Mouse (Mus musculus) bone marrow macrophage, adult 2 months (primary cell): ENCODE data around the gene H2bfm. TPM values are rescaled to one million over a fixed set of nuclear protein-coding genes. Genes with fewer than 3 reads are reported as not detected.
"Not testable (repeated sequence)": the region's sequence is repeated elsewhere in the genome, so short reads cannot be mapped to it uniquely, and the experiment has no call there.

Experiments used
- H3K27ac ChIP-seq: 2 replicates; pipeline ENCODE4 v1.5.1; 2012; ENCODE audit warnings: low read depth, low read length; ENCODE audit not compliant: insufficient read depth
- H3K4me1 ChIP-seq: 2 replicates; pipeline ENCODE4 v1.6.1; 2012; ENCODE audit warnings: low read length; ENCODE audit not compliant: control insufficient read depth, insufficient read depth
- H3K4me3 ChIP-seq: 2 replicates; pipeline ENCODE4 v1.5.1; 2012; ENCODE audit warnings: mild to moderate bottlenecking, low read length, moderate library complexity; ENCODE audit not compliant: insufficient read depth
- CTCF ChIP-seq: IDR thresholded peaks from 2 replicates; pipeline ENCODE4 v1.5.1; 2012; ENCODE audit warnings: low read depth, mild to moderate bottlenecking, low read length, moderate library complexity
- POLR2A ChIP-seq: IDR thresholded peaks from 2 replicates; pipeline ENCODE4 v1.6.1; 2012; ENCODE audit warnings: mild to moderate bottlenecking, low read depth, low read length, borderline replicate concordance
- polyA plus RNA-seq: library from polyadenylated mRNA; stranded (reverse); fragments of >200 nt; gene quantifications from 2 replicates; pipeline ENCODE4 v1.2.4, GENCODE M21; 2012; ENCODE audit not compliant: missing spikeins, insufficient read depth, insufficient read length

The H2bfm gene
- polyA plus RNA-seq, result not detected in 2 replicates

- Histone ChIP-seq H3K27ac (no peak within 1 kb of the TSS), H3K4me3 (no peak within 1 kb of the TSS), H3K4me1 (no peaks in the 10 kb centered on the region)
- TF ChIP-seq POLR2A, result no peak
- TF ChIP-seq CTCF, result no peak
Observed at GRCm38 (mm10) chrX:136927031-136927430, at the start of gene H2bfm. Gene H2bfm (plus strand): TSS chrX:136927325.

- Histone ChIP-seq H3K4me1 (no peaks in the 10 kb centered on the region), H3K27ac (no peak overlapping the region), H3K4me3 (no peak overlapping the region)
- TF ChIP-seq POLR2A (no peak), CTCF (no peak)
Observed at GRCm38 (mm10) chrX:136895757-136896156, 31.4 kb upstream of the H2bfm start.

GRCm38 (mm10) chrX:136904369-136904768 is 22.8 kb upstream of the H2bfm start:
- no peak for TF ChIP-seq POLR2A
- no peak for TF ChIP-seq CTCF
- no peaks in the 10 kb centered on the region for H3K4me1 ChIP-seq
- no peak overlapping the region for H3K27ac ChIP-seq
- H3K4me3 ChIP-seq, result no peak overlapping the region

GRCm38 (mm10) chrX:136925863-136926262 is 1.3 kb upstream of the H2bfm start:
- TF ChIP-seq CTCF (no peak), POLR2A (no peak)
- Histone ChIP-seq H3K4me1 (no peaks in the 10 kb centered on the region), H3K4me3 (no peak overlapping the region), H3K27ac (no peak overlapping the region)

- no peak overlapping the region for H3K4me3 ChIP-seq
- H3K4me1 ChIP-seq, result no peaks in the 10 kb centered on the region
- no peak overlapping the region for H3K27ac ChIP-seq
- TF ChIP-seq POLR2A (no peak), CTCF (no peak)
Observed at GRCm38 (mm10) chrX:136937985-136938384, 10.9 kb downstream of the H2bfm start.

- not testable (repeated sequence) for H3K4me1 ChIP-seq, H3K27ac ChIP-seq, H3K4me3 ChIP-seq
Observed at GRCm38 (mm10) chrX:136957583-136958279, 30.6 kb downstream of the H2bfm start.

GRCm38 (mm10) chrX:136958300-136958699 is 31.2 kb downstream of the H2bfm start:
- not testable (repeated sequence) for H3K4me3 ChIP-seq, H3K27ac ChIP-seq, H3K4me1 ChIP-seq

GRCm38 (mm10) chrX:136959688-136960087 is 32.6 kb downstream of the H2bfm start:
- H3K4me1 ChIP-seq, result no peaks in the 10 kb centered on the region
- H3K27ac ChIP-seq, result no peak overlapping the region
- TF ChIP-seq CTCF, result no peak
- no peak for TF ChIP-seq POLR2A
- no peak overlapping the region for H3K4me3 ChIP-seq

- H3K4me1 ChIP-seq, H3K4me3 ChIP-seq, H3K27ac ChIP-seq: not testable (repeated sequence)
Observed at GRCm38 (mm10) chrX:136975397-136975796, 48.3 kb downstream of the H2bfm start, which contains the start of gene Tmsb15b2. Gene Tmsb15b2 (minus strand): TSS chrX:136975497.

- TF ChIP-seq CTCF (no peak), POLR2A (no peak)
- Histone ChIP-seq H3K4me3 (no peak within 1 kb of the TSS), H3K27ac (no peak within 1 kb of the TSS), H3K4me1 (no peaks in the 10 kb centered on the region)
Observed at GRCm38 (mm10) chrX:136976424-136977084, 49.4 kb downstream of the H2bfm start, which contains the start of the genes Tmsb15l and Tmsb15b1. Gene Tmsb15l (minus strand): TSS chrX:136976869. Gene Tmsb15b1 (minus strand): TSS chrX:136976874.

Other genes with a start within 250 kb of the H2bfm start
- gene Tceal1, start 219.3 kb upstream of the H2bfm start, polyA plus RNA-seq, result 1.7 and 2.1 TPM in 2 replicates
- 185 TPM in 2 replicates for gene Morf4l2, start 183.6 kb upstream of the H2bfm start, polyA plus RNA-seq
- not detected in 2 replicates for gene Glra4, start 147.2 kb upstream of the H2bfm start, polyA plus RNA-seq
- 0.31 and 0.53 TPM in 2 replicates for gene Plp1, start 104.7 kb upstream of the H2bfm start, polyA plus RNA-seq
- not detected in 2 replicates for gene Rab9b, start 58.6 kb upstream of the H2bfm start, polyA plus RNA-seq
- gene Tmsb15b2, start 48.2 kb downstream of the H2bfm start, polyA plus RNA-seq, result 5.7 and 5.9 TPM in 2 replicates
- not detected in 2 replicates for gene Tmsb15l, start 49.5 kb downstream of the H2bfm start, polyA plus RNA-seq
- gene Tmsb15b1, start 49.5 kb downstream of the H2bfm start, polyA plus RNA-seq, result 6.1 and 7.2 TPM in 2 replicates
- gene Zcchc18, start 65.8 kb downstream of the H2bfm start, polyA plus RNA-seq, result not detected in 2 replicates
- 6.1 and 7.8 TPM in 2 replicates for gene Slc25a53, start 111.0 kb downstream of the H2bfm start, polyA plus RNA-seq
- gene Fam199x, start 122.3 kb downstream of the H2bfm start, polyA plus RNA-seq, result 5.4 and 5.9 TPM in 2 replicates
- gene Esx1, start 194.8 kb downstream of the H2bfm start, polyA plus RNA-seq, result 0.48 TPM in 1 of 2 replicates, not detected in the other